In genomic region chr6:117489761-117490396, GRCm38 (mm10) we compare ENCODE assay signal across 18 mouse cellular contexts.
DNase-seq lines count a peak whose midpoint lies in the region; TF ChIP-seq lines count a peak whose summit lies in the region.
"Had no signal": no experiment of that assay in that cellular context is flagged by ENCODE, and none has a peak within 500 bp of the region (broad histone marks: within the 10 kb centered on the region; RNA-seq: fewer than 3 reads in every experiment).

No protein-coding gene starts in this region.

- peaks cover 6% of the 10 kb centered on the region for H3K4me1 ChIP-seq in heart, adult 2 months (ENCODE audit: control insufficient read depth, insufficient read depth, low read length)
- H3K4me1 ChIP-seq: forebrain, embryonic 10.5 days; forebrain, embryonic 13.5 days; hindbrain, embryonic 13.5 days; intestine, embryonic 15.5 days had no signal

- H3K27me3 ChIP-seq in heart, adult 2 months (ENCODE audit: control insufficient read depth, insufficient read depth, low read length) = no peaks in the 10 kb centered on the region
- H3K27me3 ChIP-seq: forebrain, embryonic 13.5 days; hindbrain, embryonic 13.5 days; intestine, embryonic 15.5 days had no signal

- 0 out of 2 replicates have a peak, but pooled peaks have one; percentile 51 for TF ChIP-seq EP300 in heart, adult 2 months (IDR thresholded peaks at IDR 0.05; ENCODE audit: insufficient read depth, low read depth, low read length)

- peak; percentile 34 for DNase-seq in gastrocnemius, adult 2 months
- DNase-seq in gastrocnemius, adult 18-20 months (ENCODE audit: low spot score) = no peak
- DNase-seq in heart, adult 2 months = peak; percentile 40 to 52
- DNase-seq in heart, postnatal 25 days (ENCODE audit: low spot score) = no peak
- DNase-seq in lung, postnatal 36 days = peak; percentile 5
- DNase-seq in lung, postnatal 4 days = no peak
- DNase-seq in thymus, postnatal 0 days (ENCODE audit: low spot score) = no peak
- DNase-seq: adrenal gland, adult 8-10 months; adrenal gland, postnatal 25 days; cerebellum, adult 18-20 months; cerebellum, adult 9-10 months; gastrocnemius, postnatal 25 days; kidney, adult 11 months had no signal

- H3K4me3 ChIP-seq in gastrocnemius, adult 2 months = no peak overlapping the region
- H3K4me3 ChIP-seq in heart, adult 2 months = no peak overlapping the region
- H3K4me3 ChIP-seq: forebrain, embryonic 10.5 days; forebrain, embryonic 13.5 days; hindbrain, embryonic 10.5 days; hindbrain, embryonic 13.5 days; intestine, embryonic 15.5 days had no signal

- 48% methylated on average over 3 of the region's 3 CpGs for WGBS in heart, adult 2 months

- peak overlapping the region; percentile 80 for H3K27ac ChIP-seq in gastrocnemius, adult 2 months
- peak overlapping the region; percentile 89 for H3K27ac ChIP-seq in heart, adult 2 months
- H3K27ac ChIP-seq: forebrain, embryonic 10.5 days; forebrain, embryonic 13.5 days; hindbrain, embryonic 10.5 days; hindbrain, embryonic 13.5 days; intestine, embryonic 15.5 days had no signal

- no peak for TF ChIP-seq CTCF in gastrocnemius, adult 2 months (IDR thresholded peaks at IDR 0.05)
- no peak for TF ChIP-seq CTCF in heart, adult 2 months (IDR thresholded peaks at IDR 0.05)

- H3K79me2 ChIP-seq in heart, adult 2 months (replicated peaks; ENCODE audit: control insufficient read depth, insufficient read depth, low read length) = no peaks in the 10 kb centered on the region

- no peak for TF ChIP-seq POLR2A in heart, adult 2 months (IDR thresholded peaks at IDR 0.05; ENCODE audit: insufficient read depth, low read depth, low read length)

- H3K36me3 ChIP-seq in heart, adult 2 months (ENCODE audit: control insufficient read depth, insufficient read depth, low read length) = no peaks in the 10 kb centered on the region
- H3K36me3 ChIP-seq: forebrain, embryonic 10.5 days; hindbrain, embryonic 10.5 days; hindbrain, embryonic 13.5 days; intestine, embryonic 15.5 days had no signal

- H3K9ac ChIP-seq in heart, adult 2 months (ENCODE audit: low read depth, low read length) = no peak overlapping the region
- H3K9ac ChIP-seq: forebrain, embryonic 13.5 days; hindbrain, embryonic 13.5 days; intestine, embryonic 15.5 days had no signal

- intact Hi-C loops in gastrocnemius, adult 2 months (cut with DNase I) = no loop called here
- intact Hi-C loops in heart, adult 2 months (cut with DNase I) = loop anchor here (2.0 to 5.0 kb wide), 4 partner anchors 38 to 318 kb away; no protein-coding TSS in a partner anchor
- intact Hi-C loops in heart, postnatal 25 days (cut with DNase I) = loop anchor here (5.0 kb wide), 1 partner anchor 53 kb away; no protein-coding TSS in a partner anchor

Comparison
In these comparisons a context has a peak if more than half of its experiments do, and no peak if none do; other contexts are left out.
1. DNase-seq: peak in gastrocnemius, adult 2 months (single experiment), heart, adult 2 months (2 of 2) and lung, postnatal 36 days (single experiment); none in gastrocnemius, adult 18-20 months (single experiment), heart, postnatal 25 days (single experiment), lung, postnatal 4 days (0 of 2) and thymus, postnatal 0 days (single experiment).